Mouse (Mus musculus) left cerebral cortex, postnatal 25 days (tissue): ENCODE measurements at regions not wholly inside any gene's neighbourhood (a gene's known extent, or its start where the extent isn't known, plus 50 kb on each side); places are given as distances from the start of the nearest gene placed in this dataset.

ENCODE experiments used
- DNase-seq, 2 experiments: peaks; one replicate each; pipeline ENCODE4 v3.0.0; 2022; ENCODE audit warnings: low spot score in 2 of 2, mixed read lengths in 1 of 2
- intact Hi-C: fragments of 180-260 bp; cut with DNase I; formaldehyde crosslinking; loops from one replicate; pipeline ENCODE4 v1.15.1; 2025

DNA sequence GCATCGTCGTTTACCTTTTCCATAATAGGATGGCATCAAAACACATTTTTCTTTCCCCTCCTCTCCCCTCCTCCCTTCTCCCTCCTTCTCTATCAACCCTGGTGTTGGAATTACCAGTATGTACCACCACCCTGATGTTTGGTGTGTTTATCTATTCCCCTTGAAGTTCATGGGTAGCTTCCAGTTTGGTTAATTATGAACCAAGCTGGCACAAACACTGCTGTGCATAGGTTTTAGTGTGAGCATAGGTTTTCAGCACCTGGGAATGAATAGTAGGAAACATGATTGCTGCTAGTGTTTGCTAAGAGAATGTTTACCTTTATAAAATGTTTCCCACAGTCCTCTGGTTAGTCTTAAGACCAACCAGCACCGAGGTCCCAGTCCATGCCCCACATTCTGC lies 420.1 kb downstream of the Nr2f2 start:
- no peak for DNase-seq
- intact Hi-C loops: no loop called here

DNA sequence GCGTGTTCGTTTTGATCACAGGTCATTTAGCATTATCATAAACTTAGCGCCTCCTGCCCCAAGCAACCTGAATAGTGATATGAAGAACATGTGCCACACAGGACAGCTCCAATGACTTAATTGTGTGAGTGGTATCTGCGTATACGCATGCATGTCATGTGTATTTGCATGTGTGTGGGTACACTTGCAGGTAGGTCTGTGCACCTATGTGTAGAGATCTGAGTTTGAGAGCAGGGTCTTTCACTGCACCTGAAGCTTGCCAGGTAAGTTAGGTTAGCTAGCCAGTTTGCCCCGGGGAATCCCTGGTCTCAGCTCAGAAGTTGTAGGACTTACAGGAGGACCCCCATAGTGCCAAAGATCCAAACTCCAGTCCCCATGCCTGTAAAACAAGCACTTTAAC lies 424.7 kb downstream of the Nr2f2 start:
- no peak for DNase-seq
- intact Hi-C loops: no loop called here

DNA sequence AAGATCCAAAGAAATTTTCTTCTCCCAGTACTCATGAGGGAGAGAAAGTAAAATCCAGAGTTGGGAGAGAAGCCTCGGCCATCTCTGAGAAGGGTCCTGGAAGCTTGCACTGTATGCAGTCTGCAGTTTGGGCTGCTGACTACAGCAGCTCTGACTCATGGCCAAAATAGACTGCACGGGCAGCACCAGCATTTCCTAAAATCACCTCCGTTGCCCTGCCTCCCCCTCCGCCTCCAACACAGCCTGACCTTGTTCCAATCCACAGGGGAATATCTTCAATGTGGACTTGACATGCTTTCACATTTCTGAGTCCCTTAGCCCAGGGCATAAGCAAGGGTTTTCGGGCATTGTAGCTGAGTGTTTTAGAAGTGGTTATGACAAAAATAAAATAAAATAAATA lies 441.3 kb downstream of the Nr2f2 start:
- DNase-seq: no peak
- intact Hi-C loops: no loop called here

DNA sequence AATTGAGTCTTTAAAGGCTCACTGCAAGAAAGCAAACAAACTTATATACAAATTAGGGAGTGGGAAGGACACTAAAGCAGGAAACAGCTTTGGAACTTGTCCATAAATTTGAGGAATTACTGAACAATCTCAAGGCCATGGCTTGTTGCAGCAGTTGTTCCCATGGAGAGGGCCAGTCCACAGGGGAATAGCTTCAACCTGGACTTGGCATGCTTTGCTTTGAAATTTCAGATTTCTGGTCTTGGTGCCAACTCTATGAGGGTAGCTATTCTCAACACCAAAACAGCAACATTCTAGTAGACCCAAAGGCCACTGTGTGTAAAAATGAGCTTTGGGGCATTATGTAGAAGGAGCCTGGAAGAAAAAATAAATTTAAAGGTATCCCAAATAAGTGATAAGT lies 442.0 kb downstream of the Nr2f2 start:
- no peak for DNase-seq
- intact Hi-C loops: no loop called here

DNA sequence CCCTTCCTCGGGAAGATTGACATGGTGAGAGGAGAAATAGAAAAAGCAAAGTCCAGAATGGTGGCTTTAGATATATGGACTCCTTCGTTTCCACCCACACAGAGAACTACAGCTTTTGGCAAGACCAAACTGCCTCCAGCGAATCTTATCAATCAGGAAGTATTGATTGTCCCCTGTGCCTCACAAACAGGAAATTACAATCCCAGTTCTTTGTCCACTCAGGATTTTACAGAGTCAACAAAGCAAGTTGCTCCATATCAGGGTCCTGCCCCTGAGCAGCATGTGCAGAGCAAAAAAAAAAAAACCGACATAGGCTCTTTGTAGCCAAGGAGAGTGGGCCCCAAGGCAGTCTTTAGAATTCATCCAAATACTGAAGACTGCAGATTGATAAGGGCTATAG lies 454.8 kb downstream of the Nr2f2 start:
- intact Hi-C loops: no loop called here

DNA sequence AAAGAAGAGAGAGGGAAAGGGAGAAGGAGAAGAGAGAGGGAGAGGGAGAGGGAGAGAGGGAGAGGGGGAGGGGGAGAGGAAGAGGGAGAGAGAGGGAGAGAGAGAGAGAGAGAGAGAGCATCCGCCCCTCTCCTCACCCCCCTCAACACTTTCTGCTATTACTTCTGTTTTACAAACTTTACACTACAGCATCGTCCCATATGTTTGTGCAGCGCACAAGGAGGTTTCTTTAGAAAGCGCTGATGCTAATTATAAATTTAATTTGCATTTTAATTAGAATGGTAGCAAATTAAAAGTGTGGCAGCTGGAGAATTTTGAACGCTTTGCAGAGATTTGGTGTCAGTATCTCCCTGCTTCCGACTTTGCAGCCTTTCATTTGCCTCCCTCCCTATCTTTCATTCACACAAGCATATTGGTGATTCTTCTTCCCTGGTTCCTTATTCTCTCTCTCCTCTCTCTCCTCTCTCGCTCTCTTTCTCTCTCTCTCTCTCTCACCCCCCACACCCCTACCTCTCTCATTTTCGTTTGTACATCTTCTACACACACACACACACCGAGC lies 476.0 kb downstream of the Nr2f2 start:
- DNase-seq: peak in 1 of 2 experiments; percentile 5

More for the DNA sequence above, 454.8 kb downstream of the Nr2f2 start:
- no peak for DNase-seq

DNA sequence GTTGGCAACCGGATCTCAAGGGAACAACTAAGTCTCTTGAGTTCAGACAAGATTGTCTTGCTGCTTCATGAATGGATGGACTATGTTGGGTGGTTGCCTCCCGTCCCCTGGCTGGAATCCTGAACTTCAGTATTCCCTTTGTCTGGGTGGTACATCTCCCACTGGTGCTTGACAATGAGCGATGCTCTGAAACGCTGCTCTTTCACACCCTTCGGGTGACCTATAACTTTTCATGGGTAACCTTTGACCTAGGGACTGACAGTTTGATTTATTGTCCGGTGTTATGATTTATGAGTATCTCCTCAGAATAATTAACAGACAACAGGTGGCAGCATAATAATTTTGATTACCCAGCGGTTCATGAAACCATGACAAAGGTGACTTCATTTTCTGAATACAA lies 478.3 kb downstream of the Nr2f2 start:
- no peak for DNase-seq
- intact Hi-C loops: no loop called here

More for the DNA sequence above, 476.0 kb downstream of the Nr2f2 start:
- intact Hi-C loops: no loop called here

DNA sequence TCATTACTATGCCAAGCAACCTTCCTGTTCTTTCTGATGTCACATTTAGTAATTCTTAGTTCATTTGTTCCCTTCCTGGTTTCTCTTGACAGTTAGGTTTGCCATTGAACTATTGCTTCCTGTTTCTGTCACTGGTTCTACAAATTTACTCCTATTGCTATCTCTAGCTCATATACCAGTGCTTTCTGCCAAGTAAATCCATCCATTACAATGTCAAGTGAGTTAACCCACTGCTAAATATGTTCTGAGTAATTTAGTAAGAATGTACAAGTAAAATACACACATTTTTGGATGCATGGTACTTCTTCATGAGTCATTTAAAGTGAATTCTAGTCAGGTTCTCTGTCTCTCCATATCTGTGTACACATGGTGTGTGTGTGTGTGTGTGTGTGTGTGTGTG lies 489.5 kb downstream of the Nr2f2 start:
- intact Hi-C loops: no loop called here
- DNase-seq: no peak

DNA sequence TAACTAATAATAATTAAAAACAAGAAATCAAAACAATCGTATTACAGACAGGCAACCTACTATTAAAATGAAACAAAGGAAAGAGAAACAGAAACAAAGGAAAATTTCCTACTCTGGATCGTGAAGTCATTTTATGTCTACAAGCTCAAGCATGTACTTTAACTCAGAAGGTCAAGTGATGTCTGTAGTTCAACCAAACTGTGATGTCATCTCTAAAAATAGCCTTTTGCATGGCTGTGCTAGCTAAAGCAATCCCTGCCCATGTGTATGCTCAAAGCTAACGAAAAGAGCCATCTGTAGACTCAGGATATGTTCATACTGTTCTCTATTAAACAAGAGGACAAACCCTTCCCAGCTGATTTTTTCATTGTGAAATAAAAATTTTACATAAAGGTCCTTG lies 500.7 kb downstream of the Nr2f2 start:
- DNase-seq: no peak
- intact Hi-C loops: no loop called here

DNA sequence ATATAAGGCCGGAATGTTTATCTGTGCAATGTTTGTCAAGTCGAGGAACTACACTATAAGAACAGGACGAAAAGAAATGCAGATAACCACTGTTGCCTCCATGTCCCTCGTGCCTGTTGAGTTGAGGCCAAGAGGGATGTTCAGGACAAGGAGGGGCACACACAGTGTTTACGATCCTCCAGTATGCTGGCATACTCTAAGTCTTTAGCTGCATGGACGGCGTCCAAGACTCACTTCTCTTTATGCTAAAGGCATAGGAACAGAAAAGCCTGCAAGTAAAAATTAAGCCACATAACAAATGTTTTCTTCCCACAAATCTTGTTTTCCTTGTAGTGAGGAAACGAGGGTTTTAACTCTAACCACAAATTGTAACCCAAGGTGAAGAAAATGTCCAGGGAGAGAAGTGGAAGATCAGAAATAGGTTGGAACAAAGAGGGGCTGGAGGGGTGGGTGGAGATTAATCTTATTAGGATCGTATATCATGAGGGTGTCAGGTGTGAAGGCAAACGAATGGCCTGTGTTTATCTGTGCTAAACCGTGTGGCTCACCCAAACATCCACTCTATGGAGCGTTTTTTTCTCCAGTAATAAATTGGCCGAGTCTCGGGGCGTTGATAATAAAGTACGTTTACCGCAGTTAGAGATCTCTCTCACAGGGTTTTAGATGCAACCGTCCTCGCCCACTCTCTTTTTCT lies 521.8 kb downstream of the Nr2f2 start:
- peak; percentile 4 to 32 for DNase-seq
- intact Hi-C loops: no loop called here

DNA sequence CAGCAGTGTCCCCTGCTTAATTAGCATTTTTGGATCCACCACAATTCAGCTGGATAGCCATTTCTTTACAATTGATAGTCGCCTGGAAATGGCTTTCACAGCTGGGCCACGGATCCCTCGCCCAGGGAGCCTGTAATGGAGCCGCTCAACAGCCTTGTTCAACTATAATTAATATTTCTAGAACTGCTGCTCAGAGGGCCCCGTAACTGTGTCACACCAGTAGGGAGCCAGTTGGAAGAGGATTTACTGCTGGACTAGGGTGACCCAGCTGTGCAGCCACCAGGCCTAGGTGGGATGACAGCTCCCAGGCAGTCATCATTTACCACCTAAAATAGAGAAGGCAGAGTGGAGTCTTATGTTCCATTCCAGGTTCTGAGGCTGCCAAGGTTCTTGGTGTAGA lies 529.2 kb downstream of the Nr2f2 start:
- DNase-seq: no peak
- intact Hi-C loops: no loop called here

DNA sequence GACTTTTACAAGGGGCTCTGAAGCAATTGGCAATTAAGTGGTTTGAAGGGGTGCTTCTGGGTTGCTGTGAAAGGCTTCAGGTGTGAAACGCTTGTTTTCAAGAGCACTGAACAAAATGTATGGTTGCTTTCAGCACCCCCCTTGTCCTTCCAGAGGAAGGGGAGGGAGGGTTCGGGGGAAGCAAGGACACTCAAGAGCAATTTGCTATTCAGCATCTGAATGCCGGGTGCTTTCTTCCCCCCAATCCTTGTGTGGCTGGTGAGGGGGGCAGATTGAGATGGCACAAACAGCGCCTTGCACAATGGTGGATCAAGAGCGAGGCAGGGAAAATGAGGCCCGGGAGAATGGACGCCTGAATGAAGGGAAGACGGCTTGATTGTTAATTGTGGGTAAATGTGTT lies 539.3 kb downstream of the Nr2f2 start:
- intact Hi-C loops: no loop called here

DNA sequence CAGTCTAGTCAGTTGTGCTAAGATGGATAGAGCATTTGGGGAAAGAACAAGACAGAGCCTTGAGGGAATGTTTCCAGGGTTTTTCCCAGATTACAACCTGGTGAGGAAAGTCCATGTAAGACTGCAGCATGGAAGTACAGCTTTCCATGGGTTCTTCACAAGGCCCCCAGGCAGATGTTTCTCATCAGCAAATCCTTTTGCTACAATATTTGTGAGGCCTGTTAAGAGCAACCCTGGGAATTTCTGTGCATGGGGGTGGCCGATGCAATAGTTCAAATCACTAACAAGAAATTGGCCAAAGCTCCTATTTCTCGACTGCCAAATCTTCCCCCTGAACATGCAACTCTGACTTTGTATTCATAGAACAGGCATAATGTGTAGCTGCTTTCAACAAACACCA lies 546.0 kb downstream of the Nr2f2 start:
- DNase-seq: no peak
- intact Hi-C loops: no loop called here

More for the DNA sequence above, 539.3 kb downstream of the Nr2f2 start:
- DNase-seq: no peak

DNA sequence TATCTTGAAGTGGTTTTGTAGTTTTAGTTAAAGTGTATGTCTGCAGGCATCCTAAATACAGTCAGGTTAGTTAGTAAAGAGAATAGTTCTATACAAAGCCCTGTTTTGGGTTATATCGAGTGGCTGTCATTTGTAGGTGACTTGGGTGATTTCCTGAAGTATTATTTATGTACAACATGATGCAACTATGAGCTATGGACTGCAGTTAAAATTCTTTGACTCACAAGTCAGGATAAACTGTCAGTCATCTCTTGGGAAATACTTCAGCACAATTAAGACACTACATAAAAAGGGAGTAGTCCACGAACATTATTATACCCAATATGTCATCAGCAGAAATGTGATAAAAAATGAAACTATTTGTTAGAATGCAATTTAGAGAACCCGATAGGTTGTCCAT lies 554.2 kb downstream of the Nr2f2 start:
- intact Hi-C loops: loop anchor here (10.0 kb wide), 1 partner anchor 172 kb away; no protein-coding TSS in a partner anchor
- no peak for DNase-seq

DNA sequence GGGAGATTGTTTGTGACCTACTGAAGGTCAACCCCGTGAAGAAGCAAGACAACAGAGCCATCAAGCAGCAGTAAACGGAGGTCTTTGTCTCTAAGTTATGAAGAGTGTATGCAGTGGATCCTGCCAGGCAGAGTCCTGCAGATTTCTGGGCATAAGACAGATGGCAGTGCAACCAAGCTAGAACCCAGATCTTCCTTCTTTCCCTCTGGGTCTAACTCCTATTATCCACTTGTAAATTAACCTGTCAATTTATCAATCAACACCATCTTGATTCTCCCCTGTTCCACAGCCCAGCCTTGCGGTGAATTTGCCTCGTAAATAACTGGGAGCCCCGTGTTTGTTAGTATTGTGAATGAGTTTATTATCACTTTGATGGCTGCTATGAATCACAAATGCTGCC lies 555.7 kb downstream of the Nr2f2 start:
- DNase-seq: peak; percentile 10 to 42
- intact Hi-C loops: loop anchor here (2.0 to 10.0 kb wide), 2 partner anchors 174 to 524 kb away; no protein-coding TSS in a partner anchor

DNA sequence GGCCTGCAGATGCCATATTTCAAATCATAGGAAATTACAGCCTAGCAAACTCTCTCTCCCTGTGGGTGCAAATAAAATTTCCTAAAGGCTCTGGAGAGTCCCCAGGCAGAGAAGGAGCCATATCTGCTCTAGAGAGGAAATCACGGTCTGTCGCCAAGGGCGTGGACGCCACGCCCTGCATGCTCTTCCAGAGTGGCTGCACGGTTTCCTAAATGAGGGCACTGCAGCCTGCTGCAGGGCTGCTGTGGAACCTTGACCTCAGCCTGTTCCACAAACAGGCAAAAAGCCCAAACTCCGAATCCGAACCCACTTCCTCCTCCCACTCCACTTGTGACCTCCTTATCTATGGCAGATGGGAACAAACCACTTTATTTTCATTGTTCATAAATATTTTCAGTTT lies 559.3 kb downstream of the Nr2f2 start:
- intact Hi-C loops: loop anchor here (5.0 kb wide), 1 partner anchor 830 kb away; no protein-coding TSS in a partner anchor
- DNase-seq: no peak

DNA sequence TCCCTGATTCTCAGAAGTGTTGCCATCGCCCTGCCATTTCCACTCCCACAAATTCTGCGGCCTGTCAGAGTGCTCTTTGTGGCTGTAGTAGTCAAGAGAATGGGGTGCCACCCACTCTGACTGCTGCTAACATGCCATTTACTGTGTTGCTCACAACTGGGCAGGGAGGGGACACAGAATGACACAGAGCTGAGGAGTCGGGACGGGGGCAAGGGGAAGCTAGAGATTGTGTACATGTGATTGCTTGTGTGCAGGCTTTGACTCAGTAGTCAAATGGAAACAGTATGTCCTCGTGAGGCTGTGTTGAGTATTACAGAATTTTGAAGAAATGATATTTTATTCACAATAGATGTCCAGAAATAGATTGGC lies 595.6 kb downstream of the Nr2f2 start:
- no peak for DNase-seq

DNA sequence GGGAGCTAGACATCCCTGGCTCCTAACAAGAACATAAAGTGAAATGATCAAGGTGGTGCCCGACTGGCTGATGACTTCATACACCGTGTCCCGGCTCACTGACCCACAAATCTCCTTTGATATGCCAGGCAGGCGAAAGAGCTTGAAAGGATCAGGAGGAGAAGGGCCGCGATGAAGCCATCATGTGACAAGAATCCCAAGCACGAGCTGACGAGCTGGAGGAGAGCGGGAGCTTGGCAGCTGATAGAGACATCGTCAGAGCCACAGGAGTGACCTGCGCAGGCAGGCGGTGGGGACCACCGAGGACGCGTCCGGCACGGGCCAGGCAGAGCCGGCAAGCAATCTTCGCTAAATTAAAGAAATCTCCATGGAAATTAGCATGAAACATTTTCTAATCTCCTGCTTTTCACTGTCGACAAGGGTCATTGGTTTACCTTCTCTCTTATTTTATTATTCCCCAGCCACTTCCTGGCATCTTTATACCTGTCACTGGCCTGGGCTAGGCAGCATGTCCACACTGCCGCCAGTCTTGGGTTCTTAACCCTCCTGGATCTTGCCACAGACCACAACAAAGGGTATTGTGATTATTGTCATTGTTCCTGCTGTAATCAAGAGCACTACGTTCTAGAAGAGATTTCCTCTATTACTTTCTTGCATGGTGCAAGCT lies 596.1 kb downstream of the Nr2f2 start:
- DNase-seq: no peak
- intact Hi-C loops: no loop called here

More for the DNA sequence above, 595.6 kb downstream of the Nr2f2 start:
- intact Hi-C loops: no loop called here

DNA sequence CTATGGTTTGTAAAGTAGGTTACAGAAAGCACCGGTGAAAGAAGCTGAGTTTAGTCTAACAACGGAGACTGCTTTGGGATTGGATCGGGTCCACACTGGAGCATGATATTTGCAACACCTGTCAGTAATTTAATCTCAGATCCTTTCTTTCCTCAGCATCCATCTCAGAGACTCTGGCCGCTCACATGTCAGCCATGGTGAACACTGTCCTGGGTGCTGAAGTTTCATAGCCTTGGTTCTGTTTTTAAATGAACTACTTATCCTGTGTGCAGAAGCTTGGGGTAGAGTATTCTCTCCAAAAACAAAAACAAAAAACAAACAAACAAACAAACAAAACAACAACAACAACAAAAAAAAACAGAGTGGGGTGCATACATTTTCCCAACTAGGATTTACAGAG lies 600.1 kb downstream of the Nr2f2 start:
- DNase-seq: no peak
- intact Hi-C loops: no loop called here

DNA sequence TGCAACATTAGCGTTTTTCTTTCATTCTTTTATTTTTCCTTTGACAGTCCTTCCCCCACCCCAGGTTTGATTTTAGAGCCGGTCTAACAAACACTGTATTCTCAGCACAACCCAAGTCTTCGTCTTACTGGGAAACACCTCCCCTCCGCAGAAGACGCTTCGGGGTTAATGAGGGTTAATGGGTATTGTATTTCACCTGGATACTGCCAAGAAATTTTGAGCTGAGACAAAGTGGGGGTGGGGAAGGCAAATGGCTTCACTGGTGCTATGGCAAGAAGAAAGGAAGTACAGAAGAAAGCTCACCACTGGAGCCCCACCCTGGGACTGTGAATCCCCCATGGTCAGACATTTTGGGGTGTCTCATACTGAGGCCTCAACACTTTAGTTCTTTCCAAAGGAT lies 626.0 kb downstream of the Nr2f2 start:
- DNase-seq: no peak
- intact Hi-C loops: no loop called here

DNA sequence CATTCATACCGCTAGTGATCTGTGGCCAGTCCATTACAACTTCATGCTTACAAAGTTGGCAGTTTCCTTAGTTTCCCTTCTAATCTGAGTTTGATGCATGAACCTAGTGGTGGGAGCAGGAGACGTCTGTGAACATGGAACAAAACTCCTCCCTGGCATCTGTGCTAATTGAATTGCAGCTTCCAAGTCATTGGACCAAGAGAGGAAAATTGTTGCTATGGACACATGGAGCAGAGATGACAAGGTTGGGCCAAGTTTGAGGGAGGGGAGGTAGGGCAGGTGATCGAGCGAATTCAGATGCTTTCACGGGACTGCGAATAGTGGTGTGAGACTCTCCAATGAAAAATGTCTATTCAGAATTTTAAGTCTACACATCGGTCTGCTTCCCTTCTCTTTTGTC lies 627.5 kb downstream of the Nr2f2 start:
- no peak for DNase-seq
- intact Hi-C loops: no loop called here
